Mouse (Mus musculus) layer of hippocampus, adult 18-20 months (tissue): ENCODE measurements around the gene Skiv2l. TPM values are rescaled to one million over a fixed set of nuclear protein-coding genes. Genes with fewer than 3 reads are reported as not detected.
"Not testable (repeated sequence)": the region's sequence is repeated elsewhere in the genome, so short reads cannot be mapped to it uniquely, and the experiment has no call there.

Experiments
- DNase-seq, 2 experiments: peaks; one replicate each; pipeline ENCODE4 v3.0.0; 2022; ENCODE audit warnings: low spot score in 2 of 2
- total RNA-seq, 2 experiments: library from RNA; stranded (reverse); gene quantifications; 2 replicates each; pipeline ENCODE4 v1.2.3; 2021

Gene Skiv2l
- total RNA-seq, 2 experiments from 2014 or later, result 70.1 to 74.2 TPM

GRCm38 (mm10) chr17:34879336-34879879, 29.4 kb upstream of the Skiv2l start, which contains the start of gene Zbtb12:
Zbtb12 (plus strand) TSS chr17:34879483.
- DNase-seq, result no peak

GRCm38 (mm10) chr17:34874321-34874720, 24.3 kb upstream of the Skiv2l start:
- no peak for DNase-seq

GRCm38 (mm10) chr17:34865981-34866380, 16.0 kb upstream of the Skiv2l start:
- no peak for DNase-seq

- no peak for DNase-seq
Observed at GRCm38 (mm10) chr17:34862416-34863081, 12.5 kb upstream of the Skiv2l start, which contains the start of gene Cfb. Cfb (minus strand) TSS chr17:34862518.

- DNase-seq, result no peak
Observed at GRCm38 (mm10) chr17:34861704-34862415, 11.8 kb upstream of the Skiv2l start.

GRCm38 (mm10) chr17:34860514-34860913, 10.5 kb upstream of the Skiv2l start:
- no peak for DNase-seq

- DNase-seq, result no peak
Observed at GRCm38 (mm10) chr17:34858670-34859069, 8.7 kb upstream of the Skiv2l start.

- DNase-seq, result peak in 1 of 2 experiments; percentile 46
Observed at GRCm38 (mm10) chr17:34855825-34856224, 5.8 kb upstream of the Skiv2l start.

GRCm38 (mm10) chr17:34854761-34855160, 4.8 kb upstream of the Skiv2l start:
- no peak for DNase-seq

GRCm38 (mm10) chr17:34853511-34853910, 3.5 kb upstream of the Skiv2l start:
- no peak for DNase-seq

GRCm38 (mm10) chr17:34850517-34851125, 611 bp upstream of the Skiv2l start:
- no peak for DNase-seq

GRCm38 (mm10) chr17:34847615-34848014, 2.4 kb downstream of the Skiv2l start:
- no peak for DNase-seq

GRCm38 (mm10) chr17:34847192-34847591, 2.8 kb downstream of the Skiv2l start:
- no peak for DNase-seq

- DNase-seq, result no peak
Observed at GRCm38 (mm10) chr17:34844884-34845283, 5.1 kb downstream of the Skiv2l start.

GRCm38 (mm10) chr17:34840736-34841307, 9.2 kb downstream of the Skiv2l start:
- no peak for DNase-seq

- DNase-seq, result no peak
Observed at GRCm38 (mm10) chr17:34838785-34839184, 11.2 kb downstream of the Skiv2l start.

- DNase-seq, result no peak
Observed at GRCm38 (mm10) chr17:34837464-34838324, 12.3 kb downstream of the Skiv2l start.

GRCm38 (mm10) chr17:34836856-34837221, 13.2 kb downstream of the Skiv2l start, which contains the start of the genes Stk19 and Dxo:
Stk19 (minus strand) TSS chr17:34836945.
Dxo (plus strand) TSS chr17:34837019.
- DNase-seq, result peak; percentile 97 to 99

GRCm38 (mm10) chr17:34836155-34836855, 13.7 kb downstream of the Skiv2l start:
- no peak for DNase-seq

- DNase-seq, result not testable (repeated sequence)
Observed at GRCm38 (mm10) chr17:34830776-34831175, 19.2 kb downstream of the Skiv2l start.
